Mouse (Mus musculus) brain, embryonic 14.5 days (tissue): Measurements from ENCODE around the gene Pck2.

Experiments
- CTCF ChIP-seq: fragments of 200-500 bp; IDR thresholded peaks from 2 replicates; pipeline ENCODE4 v1.5.1; 2012; ENCODE audit warnings: inconsistent platforms, mild to moderate bottlenecking, moderate library complexity, borderline replicate concordance; ENCODE audit not compliant: insufficient read depth, insufficient read length; ENCODE audit errors: extremely low read depth
- POLR2A ChIP-seq: fragments of 200-500 bp; IDR thresholded peaks from 2 replicates; pipeline ENCODE4 v1.6.1; 2012; ENCODE audit warnings: mild to moderate bottlenecking, inconsistent platforms, borderline replicate concordance; ENCODE audit not compliant: poor library complexity, insufficient read depth, insufficient read length, severe bottlenecking; ENCODE audit errors: extremely low read depth

GRCm38 (mm10) chr14:55571760-55572159 is 31.7 kb downstream of the Pck2 start:
- TF ChIP-seq POLR2A (no peak), CTCF (no peak)
